Mouse (Mus musculus): ENCODE data around the gene Rbfox1. TPM values are rescaled to one million over a fixed set of nuclear protein-coding genes. Genes with fewer than 3 reads are reported as not detected.
A peak's percentile ranks its signal among the peaks of the same experiment; 100 is the strongest.

Gene Rbfox1
- polyA plus RNA-seq, 1 experiment from 2014 or later: 0.71 TPM

DNA sequence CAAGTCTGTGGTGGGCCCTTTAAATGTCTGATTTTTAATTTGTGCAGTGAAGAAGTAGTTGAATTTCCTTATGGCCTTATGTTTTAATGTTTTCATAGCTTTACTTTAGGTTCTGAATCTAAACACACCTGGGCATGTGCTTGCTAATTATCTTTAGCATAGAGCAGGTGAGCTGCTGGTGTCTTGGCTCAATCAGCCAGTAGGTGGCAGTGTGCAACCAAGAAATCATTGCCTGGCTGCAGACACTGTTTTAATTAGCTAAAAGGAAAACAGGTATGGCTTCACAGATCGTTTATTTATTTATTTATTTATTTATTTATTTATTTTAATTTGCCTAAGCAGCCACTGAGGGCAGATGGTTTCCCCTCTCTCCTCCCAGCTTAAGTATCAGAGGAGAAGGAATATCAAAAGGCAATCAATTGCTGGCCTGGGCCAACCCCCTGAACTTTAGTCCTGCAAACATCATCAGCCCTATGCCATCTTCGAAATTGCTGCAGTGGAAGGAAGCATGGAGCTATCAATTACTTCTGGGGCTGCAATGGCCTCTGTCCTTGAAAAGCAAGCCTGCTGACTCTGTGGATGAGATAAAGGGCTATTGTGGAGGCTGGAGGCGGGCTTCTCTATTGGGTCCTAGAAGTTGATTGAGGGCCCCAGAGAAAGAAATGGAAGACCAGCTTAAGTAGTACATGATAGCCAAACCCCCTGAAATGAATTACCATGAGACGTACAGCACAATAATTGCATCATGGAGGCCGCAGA is 618.6 kb downstream of the Rbfox1 start:
- no peaks in the 10 kb centered on the region for H3K27me3 ChIP-seq (ENCODE audit: poor library complexity, severe bottlenecking)
- WGBS: 63% methylated on average over 5 of the region's 5 CpGs
- no peaks in the 10 kb centered on the region for H3K9me3 ChIP-seq
- DNase-seq (ENCODE audit: extremely low spot score, low spot score): peak; percentile 26
- no peak overlapping the region for H3K4me3 ChIP-seq
- no peaks in the 10 kb centered on the region for H3K4me1 ChIP-seq
- no peak overlapping the region for H3K27ac ChIP-seq
- no peaks in the 10 kb centered on the region for H3K36me3 ChIP-seq (replicated peaks)

DNA sequence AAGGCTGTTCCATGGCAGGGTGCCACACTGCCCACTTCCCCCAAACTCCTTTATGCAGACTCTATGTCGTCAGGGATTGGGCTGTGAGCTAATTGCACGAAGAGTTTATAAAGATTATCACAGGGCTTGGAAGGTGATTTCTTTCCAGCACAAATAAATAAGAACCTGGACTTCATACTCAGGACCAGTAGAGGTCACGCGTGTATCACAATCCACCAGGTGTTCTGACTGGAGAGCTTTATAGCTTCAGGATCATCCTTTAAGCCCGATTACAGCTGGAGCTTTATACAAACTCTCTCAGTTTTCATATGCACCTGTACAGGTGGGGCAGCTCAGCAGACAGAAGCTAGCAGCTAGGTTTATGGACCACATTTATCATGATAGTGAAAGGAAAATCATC is 623.8 kb downstream of the Rbfox1 start:
- no peak overlapping the region for H3K4me3 ChIP-seq
- H3K27ac ChIP-seq: no peak overlapping the region
- H3K36me3 ChIP-seq (replicated peaks): no peaks in the 10 kb centered on the region
- H3K9me3 ChIP-seq: no peaks in the 10 kb centered on the region
- no peaks in the 10 kb centered on the region for H3K4me1 ChIP-seq
- 79% methylated on average over 5 of the region's 5 CpGs for WGBS
- no peak for DNase-seq (ENCODE audit: extremely low spot score, low spot score)
- H3K27me3 ChIP-seq (ENCODE audit: poor library complexity, severe bottlenecking): no peaks in the 10 kb centered on the region

DNA sequence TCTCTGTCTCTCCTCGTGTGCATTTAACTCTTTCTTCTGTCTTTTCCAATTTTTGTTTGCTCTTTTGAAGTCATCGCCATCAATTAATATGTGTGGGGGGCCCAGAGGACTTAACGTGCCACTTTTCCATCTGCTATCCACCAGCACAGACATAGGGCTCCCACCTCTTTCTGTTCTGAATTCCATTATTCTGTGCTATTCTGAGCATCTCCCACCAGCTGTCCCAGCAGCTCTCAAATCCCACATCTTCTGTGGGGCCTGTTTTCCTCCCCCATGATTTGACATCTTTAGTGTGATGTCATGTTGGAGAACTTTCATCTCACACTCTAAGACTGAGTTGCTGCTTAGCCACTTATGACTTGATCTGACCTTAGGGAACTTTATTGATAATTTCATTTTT is 634.3 kb downstream of the Rbfox1 start:
- Histone ChIP-seq H3K4me3 (no peak overlapping the region), H3K27ac (no peak overlapping the region), H3K27me3 (ENCODE audit: poor library complexity, severe bottlenecking) (no peaks in the 10 kb centered on the region), H3K4me1 (no peaks in the 10 kb centered on the region), H3K9me3 (no peaks in the 10 kb centered on the region), H3K36me3 (replicated peaks) (no peaks in the 10 kb centered on the region)
- 87% methylated on average over 3 of the region's 3 CpGs for WGBS
- DNase-seq (ENCODE audit: extremely low spot score, low spot score): no peak

DNA sequence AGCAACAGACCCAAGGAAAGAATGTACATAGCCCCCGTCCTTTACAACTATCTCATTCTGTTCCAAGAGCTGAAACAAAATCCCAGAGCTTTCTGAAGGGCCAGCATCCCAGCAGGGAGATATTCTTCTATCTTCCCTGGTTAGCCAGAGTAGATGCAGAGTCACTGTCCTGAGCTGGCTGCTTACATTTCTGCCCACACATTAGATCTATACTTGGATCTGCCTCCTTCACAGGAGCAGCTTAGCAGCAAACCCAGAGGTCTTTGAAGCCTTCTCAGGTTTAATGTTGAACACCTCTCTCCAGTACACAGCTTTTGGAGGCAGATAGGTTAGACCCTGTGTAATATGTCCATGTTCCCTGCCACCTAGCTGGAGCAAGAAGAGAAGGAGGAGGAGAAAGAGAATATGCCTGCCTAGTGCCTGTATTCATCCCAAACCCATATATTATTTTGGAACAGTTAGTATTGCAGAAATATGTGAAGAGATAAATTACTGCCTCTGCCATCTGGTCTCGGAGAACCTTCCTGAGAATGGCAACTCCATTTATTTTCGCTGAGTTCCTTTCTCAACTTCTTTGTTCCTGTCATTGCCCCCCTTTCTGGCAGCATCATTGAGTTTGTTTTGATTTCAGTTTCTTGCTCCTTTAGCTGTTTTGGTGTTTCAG is 640.5 kb downstream of the Rbfox1 start:
- no peaks in the 10 kb centered on the region for H3K9me3 ChIP-seq

DNA sequence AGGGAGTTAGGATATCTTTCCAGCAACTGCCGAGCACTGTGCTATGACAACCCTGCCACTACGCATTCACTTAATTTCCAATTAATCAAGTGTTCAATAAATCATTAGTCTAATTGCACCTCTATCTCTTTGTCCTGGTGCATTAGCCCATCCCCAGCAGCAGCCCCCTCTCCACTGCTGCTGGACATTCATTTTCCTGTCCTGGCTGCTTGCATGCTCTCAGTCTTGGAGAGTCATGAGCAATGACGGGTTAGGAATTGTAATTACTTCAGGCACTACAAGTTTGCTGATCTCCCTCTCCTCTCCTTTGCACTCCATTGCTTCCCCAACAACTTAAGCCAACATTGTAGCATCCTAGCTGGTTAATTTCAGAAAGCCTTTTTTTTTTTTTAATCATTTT is 646.3 kb downstream of the Rbfox1 start:
- Histone ChIP-seq H3K36me3 (replicated peaks) (no peaks in the 10 kb centered on the region), H3K9me3 (no peaks in the 10 kb centered on the region), H3K4me1 (peaks cover 18% of the 10 kb centered on the region), H3K27me3 (ENCODE audit: poor library complexity, severe bottlenecking) (no peaks in the 10 kb centered on the region), H3K27ac (no peak overlapping the region), H3K4me3 (no peak overlapping the region)
- WGBS: 75% methylated on average over 3 of the region's 3 CpGs
- no peak for DNase-seq (ENCODE audit: extremely low spot score, low spot score)

More for the DNA sequence above, 640.5 kb downstream of the Rbfox1 start:
- no peak for DNase-seq (ENCODE audit: extremely low spot score, low spot score)
- Histone ChIP-seq H3K27ac (no peak overlapping the region), H3K4me1 (no peaks in the 10 kb centered on the region; the same call in 1 of the 2 replicates), H3K27me3 (ENCODE audit: poor library complexity, severe bottlenecking) (no peaks in the 10 kb centered on the region), H3K4me3 (no peak overlapping the region), H3K36me3 (replicated peaks) (no peaks in the 10 kb centered on the region)
- WGBS: 89% methylated on average over 3 of the region's 3 CpGs

DNA sequence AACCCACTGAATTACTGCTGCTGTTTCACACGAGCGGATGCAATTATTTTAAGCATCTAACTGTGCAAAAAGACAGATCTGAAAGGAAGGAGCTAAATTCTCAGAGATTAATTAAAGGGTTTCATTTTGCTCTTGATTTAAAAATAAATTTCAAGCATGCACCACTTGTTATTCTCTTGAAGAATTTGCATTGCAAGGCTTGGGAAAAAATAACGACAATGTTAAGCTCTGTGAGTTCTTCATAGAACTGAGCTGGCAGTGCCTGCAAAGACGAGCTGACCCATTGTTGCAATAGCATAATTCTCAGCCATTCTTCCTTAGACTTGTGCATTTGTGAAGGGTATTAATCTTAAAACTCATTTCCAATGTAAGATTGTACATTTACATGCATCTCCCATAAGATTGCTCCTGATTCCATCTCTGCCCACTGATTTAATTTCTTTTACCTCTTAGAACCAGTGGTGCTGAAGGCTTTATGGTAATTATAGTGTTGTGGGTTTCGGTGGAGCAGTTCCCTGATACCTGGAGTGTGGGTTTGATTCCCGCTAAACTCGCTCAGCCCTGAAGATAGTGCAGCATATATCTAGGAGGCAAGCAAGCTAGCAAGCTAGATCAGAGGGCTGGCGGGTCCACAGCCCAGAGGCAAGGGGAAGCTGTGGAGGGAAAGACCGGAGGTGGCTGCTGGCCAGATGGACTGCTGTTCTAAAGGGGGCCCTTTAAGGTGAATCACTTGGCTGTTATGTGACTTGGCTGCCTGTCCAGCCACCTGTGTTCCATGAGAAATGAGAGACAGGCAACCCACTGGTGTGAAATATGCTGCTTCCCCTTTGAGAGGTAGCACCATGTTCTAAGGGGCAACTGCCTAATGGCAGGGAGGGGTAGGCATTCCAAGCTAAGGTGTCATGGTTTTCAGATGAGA is 647.2 kb downstream of the Rbfox1 start:
- no peaks in the 10 kb centered on the region for H3K9me3 ChIP-seq
- no peak overlapping the region for H3K4me3 ChIP-seq
- 79% methylated on average over 9 of the region's 9 CpGs for WGBS

DNA sequence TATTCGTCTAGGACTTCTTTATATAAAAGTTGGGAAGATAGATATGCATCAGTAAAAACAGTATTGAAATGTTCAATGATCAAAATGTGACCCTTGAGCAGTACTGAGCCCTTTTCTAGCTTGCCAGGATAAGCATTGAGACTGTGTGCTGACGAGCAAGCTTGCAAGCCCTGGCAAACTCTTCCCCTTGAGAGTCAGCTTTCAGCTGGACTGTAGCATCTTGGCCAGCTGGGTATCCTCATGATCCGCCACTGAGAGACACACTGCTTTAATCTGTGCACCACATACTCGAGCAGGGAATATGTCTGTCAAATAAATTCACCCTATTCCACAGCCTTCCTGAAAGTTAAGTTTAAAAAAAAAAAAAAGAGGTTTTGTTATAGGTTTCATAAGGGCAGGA is 670.6 kb downstream of the Rbfox1 start:
- no peaks in the 10 kb centered on the region for H3K27me3 ChIP-seq (ENCODE audit: poor library complexity, severe bottlenecking)
- H3K27ac ChIP-seq: no peak overlapping the region
- WGBS: 74% methylated on average over 4 of the region's 4 CpGs
- DNase-seq (ENCODE audit: extremely low spot score, low spot score): no peak
- H3K9me3 ChIP-seq: no peaks in the 10 kb centered on the region
- no peaks in the 10 kb centered on the region for H3K36me3 ChIP-seq (replicated peaks)
- no peak overlapping the region for H3K4me3 ChIP-seq
- peaks cover 10% of the 10 kb centered on the region for H3K4me1 ChIP-seq

More for the DNA sequence above, 647.2 kb downstream of the Rbfox1 start:
- no peak overlapping the region for H3K27ac ChIP-seq
- H3K27me3 ChIP-seq (ENCODE audit: poor library complexity, severe bottlenecking): no peaks in the 10 kb centered on the region
- no peak for DNase-seq (ENCODE audit: extremely low spot score, low spot score)
- no peaks in the 10 kb centered on the region for H3K36me3 ChIP-seq (replicated peaks)
- peaks cover 18% of the 10 kb centered on the region for H3K4me1 ChIP-seq

DNA sequence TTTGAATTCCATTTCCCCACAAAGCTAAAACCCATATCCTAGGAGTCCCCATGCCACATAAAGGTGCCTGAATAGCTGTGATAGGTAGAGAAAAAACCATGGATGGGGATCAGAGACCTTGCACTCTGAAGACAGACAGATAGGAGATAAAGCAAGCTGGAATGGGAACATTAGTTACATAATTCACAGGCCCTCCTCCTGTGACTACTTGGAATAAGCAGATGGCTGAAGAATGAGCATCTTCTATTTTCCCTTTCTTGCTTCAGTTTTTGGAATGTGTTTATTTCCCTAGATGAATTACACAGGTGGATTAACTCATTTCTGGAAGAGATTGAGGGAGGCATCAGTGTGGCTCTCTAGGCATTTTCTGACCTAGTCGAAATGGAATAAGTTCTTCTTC is 672.6 kb downstream of the Rbfox1 start:
- no peak for DNase-seq (ENCODE audit: extremely low spot score, low spot score)
- no peaks in the 10 kb centered on the region for H3K9me3 ChIP-seq
- no peak overlapping the region for H3K4me3 ChIP-seq
- H3K36me3 ChIP-seq (replicated peaks): no peaks in the 10 kb centered on the region
- H3K4me1 ChIP-seq: peaks cover 10% of the 10 kb centered on the region
- H3K27me3 ChIP-seq (ENCODE audit: poor library complexity, severe bottlenecking): no peaks in the 10 kb centered on the region
- WGBS: 93% methylated on average over 1 of the region's 1 CpGs
- H3K27ac ChIP-seq: no peak overlapping the region

DNA sequence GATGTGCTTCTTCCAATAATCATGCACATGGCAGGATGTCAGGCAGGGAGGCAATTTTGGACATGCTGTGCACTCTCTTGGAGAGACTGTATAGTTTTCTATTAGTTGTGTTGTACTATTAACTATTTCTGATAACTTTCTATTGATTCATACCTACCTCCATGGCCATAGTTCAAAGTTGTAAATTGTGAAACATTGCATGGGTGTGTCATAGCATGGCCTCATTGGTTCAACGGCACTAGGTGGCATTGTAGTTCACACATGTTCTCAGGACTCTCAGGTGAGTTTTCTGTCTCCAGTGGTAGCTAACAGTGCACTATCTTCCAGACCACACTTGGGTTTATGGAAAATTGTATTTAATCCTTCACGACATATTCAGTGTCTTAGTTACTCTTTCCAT is 699.5 kb downstream of the Rbfox1 start:
- 89% methylated on average over 2 of the region's 2 CpGs for WGBS
- no peak for DNase-seq (ENCODE audit: extremely low spot score, low spot score)
- H3K27me3 ChIP-seq (ENCODE audit: poor library complexity, severe bottlenecking): no peaks in the 10 kb centered on the region
- H3K9me3 ChIP-seq: no peaks in the 10 kb centered on the region
- H3K36me3 ChIP-seq (replicated peaks): no peaks in the 10 kb centered on the region
- H3K4me3 ChIP-seq: no peak overlapping the region
- H3K27ac ChIP-seq: no peak overlapping the region
- no peaks in the 10 kb centered on the region for H3K4me1 ChIP-seq

DNA sequence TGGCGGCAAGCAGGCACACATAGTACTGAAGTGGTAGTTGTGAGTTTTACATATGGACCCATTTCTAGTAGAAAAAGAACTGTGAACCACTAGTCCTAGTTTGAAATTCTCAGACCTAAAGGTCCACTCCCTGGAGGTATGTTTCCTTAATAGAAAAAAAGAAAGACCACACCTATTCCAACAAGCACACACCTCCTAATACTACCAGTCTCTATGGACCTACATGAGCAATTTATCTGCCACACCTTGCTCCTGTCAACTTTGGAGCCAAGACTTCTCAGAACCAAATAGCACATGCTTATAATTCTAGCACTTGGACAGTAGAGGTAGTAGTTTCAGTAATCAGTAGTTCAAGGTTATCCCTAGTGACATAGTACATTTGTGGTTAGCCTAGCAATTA is 700.0 kb downstream of the Rbfox1 start:
- no peaks in the 10 kb centered on the region for H3K27me3 ChIP-seq (ENCODE audit: poor library complexity, severe bottlenecking)
- no peaks in the 10 kb centered on the region for H3K9me3 ChIP-seq
- 98% methylated on average over 1 of the region's 1 CpGs for WGBS
- H3K4me1 ChIP-seq: peaks cover 3% of the 10 kb centered on the region; the same call in 1 of the 2 replicates
- no peak overlapping the region for H3K4me3 ChIP-seq
- no peaks in the 10 kb centered on the region for H3K36me3 ChIP-seq (replicated peaks)
- no peak for DNase-seq (ENCODE audit: extremely low spot score, low spot score)
- no peak overlapping the region for H3K27ac ChIP-seq

DNA sequence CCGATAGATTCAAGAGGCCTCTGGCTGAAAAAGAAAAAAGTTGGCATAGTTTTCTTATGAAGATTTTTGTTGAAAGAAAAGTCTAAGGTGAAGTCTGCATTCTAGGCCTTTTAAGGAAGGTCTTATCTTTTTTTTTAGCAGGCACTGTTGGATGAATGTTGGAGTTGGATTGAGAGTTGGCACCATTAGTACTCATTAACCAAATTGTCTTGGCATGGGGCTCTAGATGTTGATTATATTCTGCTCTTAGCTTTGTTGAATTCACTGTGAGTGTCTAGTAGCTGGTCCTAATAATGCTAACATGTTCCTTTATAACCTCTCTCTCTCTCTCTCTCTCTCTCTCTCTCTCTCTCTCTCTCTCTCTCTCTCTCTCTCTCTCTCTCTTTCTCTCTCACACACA is 731.4 kb downstream of the Rbfox1 start:
- Histone ChIP-seq H3K4me1 (no peaks in the 10 kb centered on the region), H3K9me3 (no peaks in the 10 kb centered on the region), H3K4me3 (no peak overlapping the region), H3K36me3 (replicated peaks) (no peaks in the 10 kb centered on the region), H3K27ac (no peak overlapping the region), H3K27me3 (ENCODE audit: poor library complexity, severe bottlenecking) (no peaks in the 10 kb centered on the region)
- DNase-seq (ENCODE audit: extremely low spot score, low spot score): no peak
- 88% methylated on average over 1 of the region's 1 CpGs for WGBS

DNA sequence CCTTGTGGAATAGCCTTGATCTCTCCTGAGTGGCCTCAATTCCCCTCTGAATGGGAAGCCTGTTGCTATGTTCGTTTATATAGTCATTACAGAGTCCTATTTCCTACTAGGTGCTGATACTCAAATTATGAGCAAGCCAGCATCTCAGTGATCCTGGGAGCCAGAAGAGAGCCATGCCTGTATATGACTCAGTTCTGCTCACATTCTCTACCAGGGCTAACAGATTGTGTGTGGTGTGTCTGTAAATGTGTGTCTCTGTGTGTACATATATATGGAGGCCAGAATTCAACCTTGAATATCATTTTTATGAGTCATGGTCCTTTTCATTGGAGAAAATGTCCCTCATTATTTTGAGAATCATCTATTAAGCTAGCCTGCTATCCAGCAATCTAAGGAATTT is 755.2 kb downstream of the Rbfox1 start:
- WGBS: 84% methylated on average over 1 of the region's 1 CpGs
- Histone ChIP-seq H3K4me3 (no peak overlapping the region), H3K27ac (no peak overlapping the region), H3K36me3 (replicated peaks) (no peaks in the 10 kb centered on the region), H3K27me3 (ENCODE audit: poor library complexity, severe bottlenecking) (no peaks in the 10 kb centered on the region), H3K4me1 (no peaks in the 10 kb centered on the region), H3K9me3 (no peaks in the 10 kb centered on the region)
- DNase-seq (ENCODE audit: extremely low spot score, low spot score): no peak

DNA sequence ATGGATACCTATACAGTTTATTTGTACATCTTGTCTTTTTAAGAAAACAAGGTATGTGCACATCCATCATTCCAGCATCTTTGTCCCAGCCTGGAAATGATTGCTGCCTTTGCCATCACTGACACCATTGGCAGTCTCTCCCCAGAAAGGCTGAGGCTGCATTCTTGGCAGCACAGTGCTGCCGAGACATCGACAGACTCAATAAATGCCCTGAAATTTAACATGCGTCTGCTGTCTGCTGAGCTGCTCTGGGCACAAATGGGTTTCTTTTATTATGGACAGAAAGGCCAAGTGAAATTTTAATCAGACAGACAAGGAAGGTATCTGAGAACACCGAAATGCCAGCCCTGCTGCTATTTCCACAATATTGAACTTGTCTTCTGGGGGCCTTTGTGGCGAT is 761.8 kb downstream of the Rbfox1 start:
- Histone ChIP-seq H3K27me3 (ENCODE audit: poor library complexity, severe bottlenecking) (no peaks in the 10 kb centered on the region), H3K36me3 (replicated peaks) (no peaks in the 10 kb centered on the region), H3K9me3 (no peaks in the 10 kb centered on the region), H3K4me1 (no peaks in the 10 kb centered on the region), H3K4me3 (no peak overlapping the region), H3K27ac (no peak overlapping the region)
- 87% methylated on average over 5 of the region's 5 CpGs for WGBS
- no peak for DNase-seq (ENCODE audit: extremely low spot score, low spot score)

All from forebrain, embryonic 10.5 days (tissue).